Mouse (Mus musculus): Measurements from ENCODE around the gene Fmnl1.
"Not testable (repeated sequence)": the region's sequence is repeated elsewhere in the genome, so short reads cannot be mapped to it uniquely, and the experiment has no call there.

Fmnl1 gene

GRCm38 (mm10) chr11:103215355-103215754 is 44.4 kb downstream of the Fmnl1 start:
- Histone ChIP-seq H3K27me3 (ENCODE audit: insufficient read depth, low read length) (peaks cover 66% of the 10 kb centered on the region), H3K9me3 (ENCODE audit: low read length) (peaks cover 8% of the 10 kb centered on the region; the same call in 1 of the 2 replicates), H3K4me3 (replicated peaks; ENCODE audit: low read length) (no peak overlapping the region), H3K4me1 (replicated peaks; ENCODE audit: low read depth, low read length) (peaks cover 16% of the 10 kb centered on the region), H3K36me3 (ENCODE audit: insufficient read depth, low read length) (peaks cover 5% of the 10 kb centered on the region)
- TF ChIP-seq POU5F1 (IDR thresholded peaks at IDR 0.05; ENCODE audit: borderline replicate concordance, low read length) (no peak), NANOG (IDR thresholded peaks at IDR 0.05; ENCODE audit: borderline replicate concordance, low read length) (no peak), CTCF (conservative IDR thresholded peaks at IDR 0.05; ENCODE audit: low read length) (no peak)

- peaks cover 20% of the 10 kb centered on the region for H3K4me1 ChIP-seq (replicated peaks; ENCODE audit: low read depth, low read length)
- peaks cover 8% of the 10 kb centered on the region; the same call in 1 of the 2 replicates for H3K9me3 ChIP-seq (ENCODE audit: low read length)
- peaks cover 67% of the 10 kb centered on the region for H3K27me3 ChIP-seq (ENCODE audit: insufficient read depth, low read length)
- H3K4me3 ChIP-seq (replicated peaks; ENCODE audit: low read length), result peak within 1 kb of the TSS; percentile 69
- H3K36me3 ChIP-seq (ENCODE audit: insufficient read depth, low read length), result peaks cover 20% of the 10 kb centered on the region
- TF ChIP-seq NANOG (IDR thresholded peaks at IDR 0.05; ENCODE audit: borderline replicate concordance, low read length), result no peak
- no peak for TF ChIP-seq CTCF (conservative IDR thresholded peaks at IDR 0.05; ENCODE audit: low read length)
- no peak for TF ChIP-seq POU5F1 (IDR thresholded peaks at IDR 0.05; ENCODE audit: borderline replicate concordance, low read length)
Observed at GRCm38 (mm10) chr11:103217790-103218516, 47.0 kb downstream of the Fmnl1 start, which contains the start of gene Spata32. Spata32 (minus strand) TSS chr11:103218432.

- Histone ChIP-seq H3K36me3 (ENCODE audit: insufficient read depth, low read length) (peaks cover 20% of the 10 kb centered on the region), H3K27me3 (ENCODE audit: insufficient read depth, low read length) (peaks cover 67% of the 10 kb centered on the region), H3K4me1 (replicated peaks; ENCODE audit: low read depth, low read length) (peaks cover 22% of the 10 kb centered on the region), H3K9me3 (ENCODE audit: low read length) (peaks cover 4% of the 10 kb centered on the region; the same call in 1 of the 2 replicates), H3K4me3 (replicated peaks; ENCODE audit: low read length) (peak overlapping the region; percentile 69)
- TF ChIP-seq NANOG (IDR thresholded peaks at IDR 0.05; ENCODE audit: borderline replicate concordance, low read length), result no peak
- TF ChIP-seq POU5F1 (IDR thresholded peaks at IDR 0.05; ENCODE audit: borderline replicate concordance, low read length), result no peak
- TF ChIP-seq CTCF (conservative IDR thresholded peaks at IDR 0.05; ENCODE audit: low read length), result no peak
Observed at GRCm38 (mm10) chr11:103218517-103218901, 47.6 kb downstream of the Fmnl1 start.

GRCm38 (mm10) chr11:103219259-103219658 is 48.4 kb downstream of the Fmnl1 start:
- peaks cover 67% of the 10 kb centered on the region for H3K27me3 ChIP-seq (ENCODE audit: insufficient read depth, low read length)
- peaks cover 30% of the 10 kb centered on the region for H3K4me1 ChIP-seq (replicated peaks; ENCODE audit: low read depth, low read length)
- H3K9me3 ChIP-seq (ENCODE audit: low read length), result no peaks in the 10 kb centered on the region
- no peak overlapping the region for H3K4me3 ChIP-seq (replicated peaks; ENCODE audit: low read length)
- TF ChIP-seq CTCF (conservative IDR thresholded peaks at IDR 0.05; ENCODE audit: low read length), result no peak
- no peak for TF ChIP-seq NANOG (IDR thresholded peaks at IDR 0.05; ENCODE audit: borderline replicate concordance, low read length)
- no peak for TF ChIP-seq POU5F1 (IDR thresholded peaks at IDR 0.05; ENCODE audit: borderline replicate concordance, low read length)
- peaks cover 20% of the 10 kb centered on the region for H3K36me3 ChIP-seq (ENCODE audit: insufficient read depth, low read length)

- no peak for TF ChIP-seq NANOG (IDR thresholded peaks at IDR 0.05; ENCODE audit: borderline replicate concordance, low read length)
- Histone ChIP-seq H3K4me1 (replicated peaks; ENCODE audit: low read depth, low read length) (peaks cover 37% of the 10 kb centered on the region), H3K36me3 (ENCODE audit: insufficient read depth, low read length) (peaks cover 20% of the 10 kb centered on the region), H3K27me3 (ENCODE audit: insufficient read depth, low read length) (peaks cover 70% of the 10 kb centered on the region), H3K4me3 (replicated peaks; ENCODE audit: low read length) (no peak overlapping the region), H3K9me3 (ENCODE audit: low read length) (no peaks in the 10 kb centered on the region)
Observed at GRCm38 (mm10) chr11:103219995-103220394, 49.1 kb downstream of the Fmnl1 start.

- peaks cover 50% of the 10 kb centered on the region for H3K4me1 ChIP-seq (replicated peaks; ENCODE audit: low read depth, low read length)
- H3K36me3 ChIP-seq (ENCODE audit: insufficient read depth, low read length), result peaks cover 20% of the 10 kb centered on the region
- TF ChIP-seq POU5F1 (IDR thresholded peaks at IDR 0.05; ENCODE audit: borderline replicate concordance, low read length), result no peak
- TF ChIP-seq CTCF (conservative IDR thresholded peaks at IDR 0.05; ENCODE audit: low read length), result no peak
- no peak for TF ChIP-seq NANOG (IDR thresholded peaks at IDR 0.05; ENCODE audit: borderline replicate concordance, low read length)
- H3K27me3 ChIP-seq (ENCODE audit: insufficient read depth, low read length), result peaks cover 58% of the 10 kb centered on the region
- H3K9me3 ChIP-seq (ENCODE audit: low read length), result no peaks in the 10 kb centered on the region
- no peak overlapping the region for H3K4me3 ChIP-seq (replicated peaks; ENCODE audit: low read length)
Observed at GRCm38 (mm10) chr11:103221437-103221836, 50.5 kb downstream of the Fmnl1 start.

GRCm38 (mm10) chr11:103222718-103223117 is 51.8 kb downstream of the Fmnl1 start:
- Histone ChIP-seq H3K4me1 (replicated peaks; ENCODE audit: low read depth, low read length) (peaks cover 52% of the 10 kb centered on the region), H3K27me3 (ENCODE audit: insufficient read depth, low read length) (peaks cover 45% of the 10 kb centered on the region), H3K36me3 (ENCODE audit: insufficient read depth, low read length) (peaks cover 26% of the 10 kb centered on the region)
- not testable (repeated sequence) for H3K9me3 ChIP-seq (ENCODE audit: low read length); H3K4me3 ChIP-seq (replicated peaks; ENCODE audit: low read length)

GRCm38 (mm10) chr11:103223444-103223843 is 52.5 kb downstream of the Fmnl1 start:
- Histone ChIP-seq H3K9me3 (ENCODE audit: low read length) (no peaks in the 10 kb centered on the region), H3K4me1 (replicated peaks; ENCODE audit: low read depth, low read length) (peaks cover 45% of the 10 kb centered on the region), H3K4me3 (replicated peaks; ENCODE audit: low read length) (peak overlapping the region; percentile 59; the same call in 1 of the 2 replicates), H3K36me3 (ENCODE audit: insufficient read depth, low read length) (peaks cover 26% of the 10 kb centered on the region), H3K27me3 (ENCODE audit: insufficient read depth, low read length) (peaks cover 38% of the 10 kb centered on the region)
- TF ChIP-seq CTCF (conservative IDR thresholded peaks at IDR 0.05; ENCODE audit: low read length) (no peak), NANOG (IDR thresholded peaks at IDR 0.05; ENCODE audit: borderline replicate concordance, low read length) (no peak)

- Histone ChIP-seq H3K9me3 (ENCODE audit: low read length) (peaks cover 1% of the 10 kb centered on the region; the same call in 1 of the 2 replicates), H3K4me3 (replicated peaks; ENCODE audit: low read length) (peak overlapping the region; percentile 59), H3K4me1 (replicated peaks; ENCODE audit: low read depth, low read length) (peaks cover 40% of the 10 kb centered on the region), H3K36me3 (ENCODE audit: insufficient read depth, low read length) (peaks cover 26% of the 10 kb centered on the region), H3K27me3 (ENCODE audit: insufficient read depth, low read length) (peaks cover 32% of the 10 kb centered on the region)
- TF ChIP-seq NANOG (IDR thresholded peaks at IDR 0.05; ENCODE audit: borderline replicate concordance, low read length), result no peak
- no peak for TF ChIP-seq POU5F1 (IDR thresholded peaks at IDR 0.05; ENCODE audit: borderline replicate concordance, low read length)
- no peak for TF ChIP-seq CTCF (conservative IDR thresholded peaks at IDR 0.05; ENCODE audit: low read length)
Observed at GRCm38 (mm10) chr11:103223951-103224456, 53.1 kb downstream of the Fmnl1 start.

Measured in E14TG2a.4 (cell line).